Mouse (Mus musculus) intestine, postnatal 0 days (tissue): Measurements from ENCODE around the gene Naa11. TPM values are rescaled to one million over a fixed set of nuclear protein-coding genes. Genes with fewer than 3 reads are reported as not detected.

Experiments used
- ATAC-seq: fragments of 200-750 bp; cut with Nextera tagmentation; 2 replicates; pipeline ENCODE4 v1.8.0; 2017; ENCODE audit warnings: mild to moderate bottlenecking, moderate TSS enrichment, moderate library complexity
- H3K27ac ChIP-seq: fragments of 300-500 bp; sonication (generic); 2 replicates; pipeline ENCODE4 v1.5.1; 2014; ENCODE audit warnings: mild to moderate bottlenecking, low read depth, low read length, moderate library complexity
- H3K27me3 ChIP-seq: fragments of 300-500 bp; sonication (generic); replicated peaks from 2 replicates; pipeline ENCODE4 v1.6.1; 2014; ENCODE audit warnings: low read length, mixed read lengths; ENCODE audit not compliant: control insufficient read depth, insufficient read depth
- H3K36me3 ChIP-seq: fragments of 300-500 bp; sonication (generic); 2 replicates; pipeline ENCODE4 v1.6.1; 2014; ENCODE audit warnings: mild to moderate bottlenecking, moderate library complexity; ENCODE audit not compliant: control insufficient read depth, insufficient read depth
- H3K4me1 ChIP-seq: fragments of 300-500 bp; sonication (generic); replicated peaks from 2 replicates; pipeline ENCODE4 v1.6.1; 2014; ENCODE audit warnings: antibody characterized with exemption, low read length, mixed read lengths; ENCODE audit not compliant: control insufficient read depth, insufficient read depth
- H3K4me2 ChIP-seq: fragments of 300-500 bp; sonication (generic); replicated peaks from 2 replicates; pipeline ENCODE4 v1.6.1; 2014; ENCODE audit warnings: low read depth, mild to moderate bottlenecking, moderate library complexity
- H3K4me3 ChIP-seq: fragments of 300-500 bp; sonication (generic); 2 replicates; pipeline ENCODE4 v1.5.1; 2014; ENCODE audit warnings: low read depth, low read length
- H3K9ac ChIP-seq: fragments of 300-500 bp; sonication (generic); 2 replicates; pipeline ENCODE4 v1.6.1; 2014; ENCODE audit warnings: mild to moderate bottlenecking, low read depth, low read length
- H3K9me3 ChIP-seq: fragments of 300-500 bp; sonication (generic); 2 replicates; pipeline ENCODE4 v1.6.1; 2016; ENCODE audit warnings: mixed run types; ENCODE audit not compliant: control insufficient read depth
- CTCF ChIP-seq: sonication (generic); IDR thresholded peaks from 2 replicates; pipeline ENCODE4 v1.5.1; 2016; ENCODE audit warnings: low read depth, mild to moderate bottlenecking, control low read depth, antibody characterized with exemption, moderate library complexity
- WGBS: fragments of 180-500 bp; shearing (Covaris S2); extraction: QIAGEN DNeasy Blood & Tissue Kit; methylation state at CpG from one replicate; pipeline ENCODE4 v1.1.7; 2014; 5-methylcytosine and 5-hydroxymethylcytosine counted together
- polyA plus RNA-seq: library from polyadenylated mRNA; unstranded; fragments of >200 nt; fragmentation: Nextera tagmentation; extraction: Ambion mirVana; gene quantifications from 2 replicates; pipeline ENCODE4 v1.2.1, GENCODE M21; 2015

Gene Naa11
- polyA plus RNA-seq, 1 experiment from 2014 or later, result 0.03 TPM

GRCm38 (mm10) chr5:97410190-97410589, 18.0 kb upstream of the Naa11 start:
- Histone ChIP-seq H3K4me1 (no peaks in the 10 kb centered on the region), H3K4me3 (no peak overlapping the region), H3K9me3 (no peaks in the 10 kb centered on the region), H3K27ac (no peak overlapping the region), H3K4me2 (no peak overlapping the region), H3K36me3 (no peaks in the 10 kb centered on the region), H3K9ac (no peak overlapping the region), H3K27me3 (no peaks in the 10 kb centered on the region)
- no peak for ATAC-seq
- TF ChIP-seq CTCF, result no peak
- WGBS, result 73% methylated on average over 6 of the region's 6 CpGs

DNA sequence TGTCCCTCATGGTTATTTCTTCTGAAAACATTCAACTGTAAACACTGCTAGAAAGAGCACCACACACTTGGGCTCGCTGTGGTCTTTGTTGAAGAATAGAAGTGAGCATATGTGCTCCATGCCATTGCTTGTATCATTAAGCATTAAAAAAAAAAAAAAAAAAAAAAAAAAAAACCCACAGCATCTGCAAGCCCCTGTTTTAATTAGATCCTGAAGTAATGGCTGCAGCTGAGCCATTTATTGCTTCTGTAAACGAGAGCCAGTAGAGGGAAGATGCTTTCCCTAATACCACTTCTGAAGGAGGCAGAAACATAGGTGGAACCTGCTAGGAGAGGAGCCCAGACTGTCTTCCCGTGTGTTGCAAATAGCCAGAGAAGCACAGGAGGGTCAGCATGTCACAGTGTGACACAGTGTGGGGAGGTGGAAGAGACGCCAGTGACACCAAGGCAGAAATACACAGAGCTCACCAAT, 17.1 kb upstream of the Naa11 start:
- Histone ChIP-seq H3K4me1 (no peaks in the 10 kb centered on the region), H3K4me3 (no peak overlapping the region), H3K36me3 (no peaks in the 10 kb centered on the region), H3K27ac (no peak overlapping the region), H3K9me3 (no peaks in the 10 kb centered on the region), H3K4me2 (no peak overlapping the region), H3K27me3 (no peaks in the 10 kb centered on the region), H3K9ac (no peak overlapping the region)
- no peak for ATAC-seq
- 66% methylated on average over 4 of the region's 4 CpGs for WGBS
- TF ChIP-seq CTCF, result no peak

- Histone ChIP-seq H3K27ac (no peak overlapping the region), H3K4me2 (no peak overlapping the region), H3K4me3 (no peak overlapping the region), H3K36me3 (no peaks in the 10 kb centered on the region), H3K9ac (no peak overlapping the region), H3K27me3 (no peaks in the 10 kb centered on the region), H3K4me1 (no peaks in the 10 kb centered on the region), H3K9me3 (no peaks in the 10 kb centered on the region)
- no peak for TF ChIP-seq CTCF
- ATAC-seq, result no peak
Measured at GRCm38 (mm10) chr5:97401042-97401441, 8.9 kb upstream of the Naa11 start.

DNA sequence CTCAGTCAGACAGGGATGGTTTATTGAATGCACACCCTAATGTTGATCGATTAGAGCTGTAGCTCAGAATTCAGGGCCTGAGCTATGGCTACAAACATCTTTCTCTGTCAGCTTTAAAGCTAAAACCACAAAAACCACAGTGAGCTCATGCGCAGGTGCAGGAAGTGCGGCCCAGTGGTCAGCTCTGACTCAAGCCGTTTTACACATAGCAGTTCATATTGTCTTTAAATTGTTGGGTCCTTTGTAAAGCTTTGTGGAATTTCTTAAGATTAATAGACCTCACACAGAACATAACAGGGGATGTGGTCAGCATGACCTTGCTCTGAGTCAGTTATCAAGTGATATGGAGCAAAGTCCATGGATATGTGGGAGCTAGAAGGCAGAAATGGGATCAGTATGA, 5.4 kb upstream of the Naa11 start:
- Histone ChIP-seq H3K27ac (no peak overlapping the region), H3K27me3 (no peaks in the 10 kb centered on the region), H3K9ac (no peak overlapping the region), H3K4me1 (no peaks in the 10 kb centered on the region), H3K4me2 (no peak overlapping the region), H3K36me3 (no peaks in the 10 kb centered on the region), H3K9me3 (no peaks in the 10 kb centered on the region), H3K4me3 (no peak overlapping the region)
- TF ChIP-seq CTCF, result no peak
- ATAC-seq, result no peak
- 86% methylated on average over 4 of the region's 4 CpGs for WGBS

DNA sequence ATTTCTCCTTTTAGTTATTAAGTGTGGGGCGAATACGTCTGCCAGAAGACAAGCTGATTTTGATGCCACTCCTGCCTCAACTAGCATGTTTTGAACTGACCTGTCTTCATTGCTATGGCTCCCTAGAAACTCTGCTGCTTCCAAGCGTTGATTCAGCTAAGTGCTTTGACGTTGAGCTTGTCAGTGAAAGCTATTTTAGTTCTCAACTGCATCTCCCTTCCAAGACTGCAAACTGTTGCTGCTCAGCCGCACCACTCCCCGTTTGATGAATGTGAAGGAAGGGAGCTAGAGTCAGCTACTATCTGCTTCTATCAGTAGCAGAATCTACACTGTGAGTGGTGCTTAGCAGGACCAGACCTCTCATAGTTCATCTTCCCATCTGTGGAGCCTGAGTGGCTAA, 4.6 kb downstream of the Naa11 start:
- no peak overlapping the region for H3K9ac ChIP-seq
- 68% methylated on average over 6 of the region's 6 CpGs for WGBS
- no peak for TF ChIP-seq CTCF
- no peaks in the 10 kb centered on the region for H3K36me3 ChIP-seq
- no peak overlapping the region for H3K4me2 ChIP-seq
- H3K4me3 ChIP-seq, result no peak overlapping the region
- no peak overlapping the region for H3K27ac ChIP-seq
- H3K4me1 ChIP-seq, result no peaks in the 10 kb centered on the region
- H3K27me3 ChIP-seq, result no peaks in the 10 kb centered on the region
- ATAC-seq, result no peak
- no peaks in the 10 kb centered on the region for H3K9me3 ChIP-seq

GRCm38 (mm10) chr5:97384399-97384798, 7.8 kb downstream of the Naa11 start:
- H3K9me3 ChIP-seq, result no peaks in the 10 kb centered on the region
- H3K4me1 ChIP-seq, result no peaks in the 10 kb centered on the region
- no peak for ATAC-seq
- H3K4me2 ChIP-seq, result no peak overlapping the region
- no peak overlapping the region for H3K9ac ChIP-seq
- H3K36me3 ChIP-seq, result no peaks in the 10 kb centered on the region
- no peak overlapping the region for H3K4me3 ChIP-seq
- no peak overlapping the region for H3K27ac ChIP-seq
- no peak for TF ChIP-seq CTCF
- 67% methylated on average over 4 of the region's 4 CpGs for WGBS
- H3K27me3 ChIP-seq, result no peaks in the 10 kb centered on the region
